Mouse (Mus musculus) brain, adult 10 weeks (tissue): ENCODE measurements around the gene Olfr45. TPM values are rescaled to one million over a fixed set of nuclear protein-coding genes. Genes with fewer than 3 reads are reported as not detected.

Source experiments
- polyA plus RNA-seq: library from polyadenylated mRNA; stranded (reverse); fragments of 350-450 nt; fragmentation: Illumina TruSeq; extraction: RNeasy Lipid Tissue Mini Kit (QIAGEN cat#74804); gene quantifications from one replicate; pipeline ENCODE4 v1.2.3, GENCODE M21; 2015; ENCODE audit warnings: low read depth, low replicate concordance

Olfr45 gene
- not detected for polyA plus RNA-seq

GRCm38 (mm10) chr7:140681651-140682050 lies at the start of gene Olfr45:
Olfr45 (plus strand) TSS chr7:140681951.

DNA sequence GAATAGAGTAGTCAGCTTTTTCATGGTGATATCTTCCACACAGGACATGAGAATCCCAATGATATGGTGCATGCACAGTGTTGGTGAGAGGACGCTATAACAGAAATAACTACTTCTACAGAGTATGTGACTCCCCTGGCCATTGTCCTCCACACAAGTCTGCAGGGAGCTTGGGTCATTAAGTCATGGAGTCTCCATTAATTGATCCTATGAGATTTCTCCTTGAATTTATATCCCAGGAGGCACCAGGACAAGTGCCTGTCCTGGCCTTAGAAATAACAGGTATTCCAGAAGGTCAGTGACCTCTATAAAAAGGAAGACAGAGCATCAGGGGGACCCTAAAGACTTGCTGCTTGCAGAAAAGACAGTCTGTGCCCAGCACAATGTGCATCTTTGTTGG lies 35.6 kb upstream of the Olfr45 start, which contains the start of gene Olfr53:
Gene Olfr53, plus strand, starts transcription at position 301 of the 400 bp plus-strand sequence.

DNA sequence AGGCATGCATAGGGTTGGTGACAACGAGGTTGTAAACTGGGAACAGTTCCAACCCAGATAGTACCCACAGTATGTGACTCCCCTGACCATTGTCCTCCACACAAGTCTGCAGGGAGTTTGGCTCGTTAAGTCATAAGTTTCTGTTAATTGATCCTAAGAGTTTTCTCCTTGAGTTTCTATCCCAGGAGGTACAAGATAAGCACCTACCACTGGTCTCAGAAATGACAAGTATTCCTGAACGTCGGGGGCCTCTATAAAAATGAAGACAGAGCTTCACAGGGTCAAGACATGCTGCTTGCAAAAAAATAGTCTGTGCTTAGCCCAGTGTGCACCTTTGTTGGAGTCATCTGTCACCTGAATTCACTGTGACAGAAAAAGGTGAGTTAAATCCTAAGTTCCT lies 22.1 kb upstream of the Olfr45 start, which contains the start of gene Olfr539:
Gene Olfr539, plus strand, starts transcription at position 301 of the 400 bp plus-strand sequence.

GRCm38 (mm10) chr7:140696967-140697366 lies 15.2 kb downstream of the Olfr45 start, which contains the start of gene Olfr541:
Olfr541 (plus strand) TSS chr7:140697267.

Other genes with a start within 250 kb of the Olfr45 start
- gene Olfr533, start 218.6 kb upstream of the Olfr45 start, polyA plus RNA-seq, result not detected
- not detected for gene Olfr535, start 197.7 kb upstream of the Olfr45 start, polyA plus RNA-seq
- not detected for gene Olfr536, start 174.6 kb upstream of the Olfr45 start, polyA plus RNA-seq
- not detected for gene Olfr538, start 114.1 kb upstream of the Olfr45 start, polyA plus RNA-seq
- gene Olfr46, start 80.7 kb upstream of the Olfr45 start, polyA plus RNA-seq, result not detected
- not detected for gene Olfr61, start 53.0 kb upstream of the Olfr45 start, polyA plus RNA-seq
- not detected for gene Olfr53, start 35.5 kb upstream of the Olfr45 start, polyA plus RNA-seq
- not detected for gene Olfr539, start 22.0 kb upstream of the Olfr45 start, polyA plus RNA-seq
- gene Olfr541, start 15.3 kb downstream of the Olfr45 start, polyA plus RNA-seq, result not detected
- 0.73 TPM for gene Cyp2e1, start 81.8 kb downstream of the Olfr45 start, polyA plus RNA-seq
- 0.52 TPM for gene Syce1, start 105.9 kb downstream of the Olfr45 start, polyA plus RNA-seq
- 21.9 TPM for gene Zfp941, start 140.2 kb downstream of the Olfr45 start, polyA plus RNA-seq
- 1.6 TPM for gene Urah, start 153.1 kb downstream of the Olfr45 start, polyA plus RNA-seq
- not detected for gene Scgb1c1, start 163.6 kb downstream of the Olfr45 start, polyA plus RNA-seq
- gene Odf3, start 165.9 kb downstream of the Olfr45 start, polyA plus RNA-seq, result 0.28 TPM
- not detected for gene Gm45785, start 174.4 kb downstream of the Olfr45 start, polyA plus RNA-seq
- gene Ric8a, start 175.0 kb downstream of the Olfr45 start, polyA plus RNA-seq, result 66.6 TPM
- 34.2 TPM for gene Bet1l, start 175.6 kb downstream of the Olfr45 start, polyA plus RNA-seq
- gene Psmd13, start 200.0 kb downstream of the Olfr45 start, polyA plus RNA-seq, result 133 TPM
- 133 TPM for gene Sirt3, start 200.4 kb downstream of the Olfr45 start, polyA plus RNA-seq
- 4.6 TPM for gene Cox8b, start 218.5 kb downstream of the Olfr45 start, polyA plus RNA-seq
- 0.34 TPM for gene Nlrp6, start 239.0 kb downstream of the Olfr45 start, polyA plus RNA-seq